Mouse (Mus musculus): ENCODE measurements around the gene Gucy2c.

GRCm38 (mm10) chr6:136722565-136722964 lies 59.0 kb downstream of the Gucy2c start:
- TF ChIP-seq CTCF (IDR thresholded peaks at IDR 0.05; ENCODE audit: borderline replicate concordance, extremely low read depth, insufficient read depth, insufficient read length) (no peak), POLR2A (IDR thresholded peaks at IDR 0.05; ENCODE audit: borderline replicate concordance, extremely low read depth, insufficient read depth, insufficient read length, poor library complexity, severe bottlenecking) (no peak)

Measured in brain, embryonic 14.5 days (tissue).